ENCODE assay signal across 23 mouse cellular contexts in the genomic region with DNA sequence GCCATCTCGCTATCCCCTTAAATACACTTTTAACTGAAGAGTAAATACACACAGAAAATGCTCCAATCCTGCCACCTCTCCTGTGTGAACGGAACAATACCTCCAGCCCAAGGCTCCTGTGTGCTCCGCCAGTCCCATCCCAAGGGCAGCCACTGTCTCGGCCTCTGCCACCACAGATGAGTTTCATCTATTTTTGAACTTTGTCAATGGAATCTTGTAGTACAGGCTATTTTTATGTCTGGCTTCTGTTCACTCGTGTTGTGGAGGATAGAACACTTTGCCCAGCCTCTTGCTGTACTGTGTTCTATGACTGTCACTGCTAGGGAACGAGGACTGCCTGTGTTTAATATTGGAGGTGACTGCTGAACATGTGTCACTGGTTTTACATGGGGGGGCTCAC.
"Had no signal": no experiment of that assay in that cellular context is flagged by ENCODE, and none has a peak within 500 bp of the region (broad histone marks: within the 10 kb centered on the region; RNA-seq: fewer than 3 reads in every experiment).

No protein-coding gene starts in this region.

- H3K27me3 ChIP-seq: limb, embryonic 13.5 days; liver, embryonic 15.5 days; lung, embryonic 15.5 days; midbrain, embryonic 13.5 days; neural tube, embryonic 13.5 days had no signal

- H3K4me3 ChIP-seq: layer of hippocampus, adult 2 months; limb, embryonic 10.5 days; limb, embryonic 13.5 days; liver, embryonic 12.5 days; liver, embryonic 15.5 days; lung, embryonic 15.5 days; megakaryocyte, embryonic 14.5 days; midbrain, embryonic 10.5 days; midbrain, embryonic 13.5 days; myocyte; neural tube, embryonic 13.5 days had no signal

- ATAC-seq: liver, embryonic 12.5 days; midbrain, embryonic 13.5 days; midbrain, embryonic 16.5 days had no signal

- H3K4me2 ChIP-seq: limb, embryonic 13.5 days; liver, embryonic 12.5 days; liver, embryonic 15.5 days; lung, embryonic 15.5 days; midbrain, embryonic 13.5 days; neural tube, embryonic 13.5 days had no signal

- H3K9me3 ChIP-seq: limb, embryonic 10.5 days; limb, embryonic 13.5 days; liver, embryonic 12.5 days; liver, embryonic 15.5 days; lung, embryonic 15.5 days; midbrain, embryonic 10.5 days; midbrain, embryonic 13.5 days; neural tube, embryonic 13.5 days had no signal

- H3K27ac ChIP-seq: kidney, postnatal 0 days; layer of hippocampus, adult 2 months; limb, embryonic 10.5 days; limb, embryonic 13.5 days; liver, embryonic 12.5 days; liver, embryonic 15.5 days; lung, embryonic 15.5 days; midbrain, embryonic 10.5 days; midbrain, embryonic 13.5 days; neural tube, embryonic 13.5 days had no signal

- H3K4me1 ChIP-seq: midbrain, embryonic 10.5 days had no signal

- H3K36me3 ChIP-seq: limb, embryonic 10.5 days; limb, embryonic 13.5 days; liver, embryonic 12.5 days; liver, embryonic 15.5 days; lung, embryonic 15.5 days; midbrain, embryonic 10.5 days; midbrain, embryonic 13.5 days; neural tube, embryonic 13.5 days had no signal

- H3K9ac ChIP-seq: limb, embryonic 13.5 days; liver, embryonic 12.5 days; liver, embryonic 15.5 days; lung, embryonic 15.5 days; midbrain, embryonic 13.5 days; neural tube, embryonic 13.5 days had no signal

- DNase-seq: kidney, postnatal 25 days; layer of hippocampus, postnatal 36 days; liver; lung, adult 18-20 months; lung, postnatal 10 days; lung, postnatal 36 days; retina, postnatal 1 day; right cerebral cortex, postnatal 25 days; thymus, adult 18-20 months; thymus, postnatal 36 days had no signal
